Mouse (Mus musculus): ENCODE results near the gene Lipm.

The Lipm gene

DNA sequence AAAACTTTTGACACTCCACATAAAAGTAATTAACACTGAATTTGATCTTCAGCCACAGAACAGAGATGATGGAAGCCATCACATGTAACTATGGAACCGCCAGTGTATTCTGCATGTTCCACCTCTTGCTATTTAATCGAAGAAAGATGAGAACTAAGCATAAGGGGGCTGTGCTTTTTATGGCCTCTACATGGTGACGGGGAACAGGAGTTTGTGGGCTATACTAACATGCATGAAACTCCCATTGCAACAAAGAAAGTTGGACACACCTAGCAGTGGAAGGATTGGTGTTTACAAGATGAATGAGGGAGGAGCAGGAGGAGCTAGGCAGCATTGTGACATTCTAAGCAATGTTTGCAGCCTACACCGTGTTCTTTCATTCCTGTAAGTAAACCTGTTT, at the start of gene Lipm:
Gene Lipm (plus strand): TSS at position 301 of the 400 bp plus-strand sequence.
- no peak for DNase-seq (ENCODE audit: low spot score in 2 of 2)

DNA sequence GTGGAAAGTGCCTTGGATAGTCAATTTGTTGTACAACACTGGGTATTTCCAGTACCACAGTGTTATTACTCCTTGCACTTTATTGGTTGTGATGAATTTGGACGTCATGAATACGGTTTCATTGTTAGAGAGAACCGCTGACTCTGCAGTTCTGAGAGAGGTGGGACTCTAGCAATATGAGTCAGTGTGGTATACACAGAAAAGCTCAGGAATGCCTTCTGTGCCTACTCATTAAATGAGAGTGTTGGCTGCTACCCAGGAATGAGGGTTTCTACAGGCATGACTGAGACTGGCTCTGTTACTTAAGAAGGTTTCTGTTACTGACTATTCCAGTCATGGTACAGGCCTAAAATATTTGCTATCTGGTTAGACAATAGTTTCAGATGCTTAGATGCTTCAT, 49.2 kb upstream of the Lipm start:
- no peak for DNase-seq (ENCODE audit: low spot score in 2 of 2)

- no peak for DNase-seq (ENCODE audit: low spot score in 2 of 2)
These were observed 37.2 kb upstream of the Lipm start for GRCm38 (mm10) chr19:34063547-34063946.

- no peak for DNase-seq (ENCODE audit: low spot score in 2 of 2)
These were observed 36.7 kb upstream of the Lipm start for GRCm38 (mm10) chr19:34064059-34064458.

GRCm38 (mm10) chr19:34066779-34067472, 33.8 kb upstream of the Lipm start, which contains the start of gene Lipn:
Lipn (plus strand) TSS chr19:34067358.
- no peak for DNase-seq (ENCODE audit: low spot score in 2 of 2)

GRCm38 (mm10) chr19:34074239-34074638, 26.5 kb upstream of the Lipm start:
- no peak for DNase-seq (ENCODE audit: low spot score in 2 of 2)

GRCm38 (mm10) chr19:34078130-34078529, 22.6 kb upstream of the Lipm start:
- DNase-seq (ENCODE audit: low spot score in 2 of 2), result no peak

- no peak for DNase-seq (ENCODE audit: low spot score in 2 of 2)
These were observed 11.6 kb upstream of the Lipm start for GRCm38 (mm10) chr19:34089011-34089680.

GRCm38 (mm10) chr19:34095381-34095780, 5.4 kb upstream of the Lipm start:
- DNase-seq (ENCODE audit: low spot score in 2 of 2), result no peak

DNA sequence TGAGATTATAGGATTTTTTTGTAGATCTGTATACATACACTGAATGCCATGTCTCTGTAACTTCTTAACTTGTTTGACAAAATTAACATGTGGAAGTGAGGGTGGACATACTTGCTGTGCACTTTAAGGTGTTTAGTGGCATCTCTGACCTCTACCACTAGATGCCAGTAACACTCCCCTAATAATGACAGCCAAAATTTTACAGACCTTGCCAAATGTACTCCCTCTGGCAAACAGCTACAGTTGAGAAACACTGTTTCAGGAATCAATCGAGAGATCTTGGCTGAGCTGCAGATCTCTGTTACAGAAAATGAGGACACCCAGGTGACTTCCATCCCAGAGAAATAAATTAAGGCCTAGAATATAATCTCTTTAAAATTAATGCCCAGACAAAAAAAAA, 4.5 kb upstream of the Lipm start:
- DNase-seq (ENCODE audit: low spot score in 2 of 2), result no peak

- DNase-seq (ENCODE audit: low spot score in 2 of 2), result no peak
These were observed 1.2 kb downstream of the Lipm start for GRCm38 (mm10) chr19:34101888-34102287.

DNA sequence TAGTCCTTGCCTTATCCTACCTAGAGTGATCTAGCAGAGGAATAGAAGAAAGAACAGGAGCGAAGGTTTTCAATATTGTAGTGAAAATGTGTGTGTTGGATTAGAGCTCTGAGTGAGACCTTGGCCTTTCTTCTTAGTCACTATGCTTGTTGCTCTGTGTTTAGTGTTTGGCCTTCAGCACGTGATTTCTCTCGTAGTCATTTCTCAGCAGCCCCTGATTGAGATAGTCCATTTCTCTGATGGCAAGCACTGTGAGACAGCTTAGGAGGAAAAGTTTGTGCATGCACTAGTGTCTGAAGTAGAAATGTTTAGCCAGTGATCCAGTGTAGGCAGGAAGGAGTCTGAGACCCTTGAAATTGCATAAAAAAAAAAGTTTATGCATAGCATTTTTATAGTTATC, 4.1 kb downstream of the Lipm start:
- no peak for DNase-seq (ENCODE audit: low spot score in 2 of 2)

DNA sequence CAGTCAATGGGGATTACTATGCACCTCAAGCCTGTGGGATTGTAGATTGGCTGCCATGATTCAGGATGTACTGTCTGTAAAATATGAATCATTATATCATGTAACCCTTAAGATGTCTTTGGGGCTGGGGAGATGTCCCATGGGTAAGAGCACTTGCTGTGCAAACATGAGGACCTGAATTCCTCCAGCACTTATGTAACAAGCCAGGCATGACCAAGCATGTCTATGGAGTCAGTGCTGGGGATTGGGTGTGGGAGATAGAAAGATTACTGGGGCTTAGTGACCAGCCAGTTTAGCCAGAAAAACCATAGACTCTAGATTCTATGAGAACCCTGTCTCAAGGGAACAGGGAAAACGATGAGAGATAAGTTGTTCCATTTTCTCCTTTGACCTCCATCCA, 18.4 kb downstream of the Lipm start:
- no peak for DNase-seq (ENCODE audit: low spot score in 2 of 2)

GRCm38 (mm10) chr19:34119653-34120052, 18.9 kb downstream of the Lipm start:
- DNase-seq (ENCODE audit: low spot score in 2 of 2), result no peak

DNA sequence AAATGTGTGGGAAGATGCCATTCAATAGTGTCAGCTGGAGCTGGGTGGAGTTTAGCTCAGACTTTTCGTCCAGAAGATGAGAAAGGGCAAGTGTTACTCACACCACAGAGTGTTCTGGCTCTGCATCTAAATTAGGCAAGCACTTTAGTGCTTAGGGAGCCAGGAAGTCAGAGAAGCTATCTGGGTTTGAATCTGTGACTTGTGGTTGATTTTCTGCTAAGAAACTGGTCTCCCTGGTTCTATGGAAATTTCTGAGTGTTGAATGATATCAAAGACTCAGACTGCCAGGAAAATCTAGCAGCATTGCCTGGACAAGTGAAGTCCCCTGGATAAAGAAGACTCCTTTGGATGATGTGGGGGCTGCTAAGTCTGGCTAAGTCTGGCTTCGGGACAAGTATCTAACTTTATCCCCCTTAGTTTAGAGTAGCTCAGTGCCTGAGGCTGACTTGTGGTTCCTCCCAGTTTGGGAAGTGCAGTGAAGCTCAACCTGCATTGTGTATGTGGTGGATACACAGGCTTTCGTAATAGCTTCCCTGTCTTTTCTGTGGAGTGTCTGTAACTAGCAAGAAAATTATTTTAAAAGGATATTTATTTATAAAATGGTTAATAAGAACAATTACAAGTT, 19.5 kb downstream of the Lipm start:
- no peak for DNase-seq (ENCODE audit: low spot score in 2 of 2)

GRCm38 (mm10) chr19:34138720-34139430, 38.1 kb downstream of the Lipm start:
- no peak for DNase-seq (ENCODE audit: low spot score in 2 of 2)

GRCm38 (mm10) chr19:34139431-34140046, 38.8 kb downstream of the Lipm start:
- DNase-seq (ENCODE audit: low spot score in 2 of 2), result no peak

DNA sequence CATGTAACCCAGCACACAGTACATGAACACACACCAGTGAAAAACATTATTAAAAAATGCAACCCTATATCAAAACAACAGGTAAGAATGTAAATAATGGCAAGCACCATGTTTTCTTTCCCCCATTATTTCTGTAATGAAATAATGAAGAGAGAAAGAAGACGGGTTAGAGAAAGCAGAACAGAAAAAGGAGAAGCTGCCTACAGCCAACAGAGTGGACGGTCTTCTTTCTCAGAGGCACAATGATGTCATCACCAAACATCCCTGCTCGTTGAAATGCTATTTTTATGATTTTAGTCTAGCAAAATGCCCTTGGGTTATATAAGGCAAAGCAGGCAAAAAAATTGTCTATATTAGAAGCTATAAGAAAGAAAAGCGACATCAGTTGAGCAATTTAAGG, 47.7 kb downstream of the Lipm start:
- DNase-seq (ENCODE audit: low spot score in 2 of 2), result no peak

- DNase-seq (ENCODE audit: low spot score in 2 of 2), result no peak
These were observed 51.2 kb downstream of the Lipm start for GRCm38 (mm10) chr19:34151909-34152308.

DNA sequence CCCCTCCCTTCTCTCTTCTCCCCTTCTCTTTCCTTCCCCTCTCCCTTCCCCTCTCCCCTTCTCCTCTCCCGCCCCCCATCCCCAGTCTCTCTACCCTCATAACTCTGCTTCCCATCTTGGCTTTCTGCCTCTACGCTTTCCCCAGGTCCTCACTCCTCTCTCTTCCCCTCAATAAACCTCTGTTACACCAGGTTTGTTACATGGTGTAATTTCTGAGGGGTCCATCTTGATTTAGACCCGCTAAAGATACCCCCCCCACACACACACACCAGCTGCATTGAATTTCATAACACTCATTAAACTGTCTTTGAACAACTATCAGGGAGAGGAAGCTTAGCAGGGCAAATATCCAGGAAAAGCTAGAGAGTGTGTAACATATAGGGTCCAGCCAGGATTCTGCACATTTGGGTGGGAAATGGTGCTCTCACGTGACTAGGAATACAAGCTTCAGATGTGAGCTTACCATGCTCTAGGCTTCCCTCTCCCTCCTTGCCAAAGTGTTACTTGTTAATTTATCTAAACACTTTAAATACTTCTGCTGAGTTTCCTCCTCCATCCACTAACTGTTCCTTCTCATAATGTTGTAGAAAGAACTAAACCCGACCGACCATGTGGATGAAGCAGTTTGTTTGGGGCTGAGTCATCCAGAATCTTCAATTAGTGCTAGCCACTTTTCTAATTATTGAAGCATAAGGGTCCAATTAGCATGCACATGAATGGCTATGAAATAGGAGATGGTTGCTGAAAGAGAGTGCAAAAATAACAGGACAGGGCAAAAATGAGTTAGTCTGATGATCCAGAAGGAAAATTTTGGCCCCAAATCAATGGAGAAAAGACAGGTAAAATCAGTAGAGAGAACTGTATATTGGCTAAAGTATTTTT, 52.8 kb downstream of the Lipm start:
- DNase-seq (ENCODE audit: low spot score in 2 of 2), result no peak

DNA sequence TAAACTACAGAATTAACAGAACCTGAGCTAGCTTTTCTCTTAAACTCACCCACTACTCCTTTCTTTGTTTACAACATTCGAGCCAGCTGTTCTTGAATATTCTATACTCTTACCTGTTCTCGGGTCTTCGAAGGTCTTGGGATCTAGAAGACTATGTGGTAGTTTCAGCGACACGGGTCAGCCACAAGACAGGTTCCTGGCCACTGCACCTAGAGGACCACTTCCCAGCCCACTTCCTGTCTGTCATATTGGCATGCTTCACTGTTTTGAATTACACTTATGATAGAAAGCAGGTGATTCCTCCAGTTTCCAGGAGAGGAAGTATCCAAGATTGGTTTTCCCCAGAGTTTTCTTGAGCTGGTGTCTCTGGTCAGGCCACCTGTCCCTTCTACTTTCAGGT, 62.0 kb downstream of the Lipm start:
- no peak for DNase-seq (ENCODE audit: low spot score in 2 of 2)
